Mouse (Mus musculus): ENCODE measurements at regions not wholly inside any gene's neighbourhood (a gene's known extent, or its start where the extent isn't known, plus 50 kb on each side); places are given as distances from the start of the nearest gene placed in this dataset.

- H3K27ac ChIP-seq: no peak overlapping the region
- no peaks in the 10 kb centered on the region for H3K4me1 ChIP-seq (replicated peaks)
- H3K9me3 ChIP-seq (replicated peaks): no peaks in the 10 kb centered on the region
- ATAC-seq (replicated peaks; ENCODE audit: insufficient number of reproducible peaks, insufficient read depth, low FRiP score, low read depth): no peak
- H3K27me3 ChIP-seq: no peaks in the 10 kb centered on the region
- WGBS: 57% methylated on average over 4 of the region's 4 CpGs
- H3K4me3 ChIP-seq: no peak overlapping the region
- no peak overlapping the region for H3K4me2 ChIP-seq
- no peaks in the 10 kb centered on the region for H3K36me3 ChIP-seq
- H3K9ac ChIP-seq: no peak overlapping the region
Measured at GRCm38 (mm10) chr4:12474981-12475568, 303.3 kb upstream of the Fam92a start.

DNA sequence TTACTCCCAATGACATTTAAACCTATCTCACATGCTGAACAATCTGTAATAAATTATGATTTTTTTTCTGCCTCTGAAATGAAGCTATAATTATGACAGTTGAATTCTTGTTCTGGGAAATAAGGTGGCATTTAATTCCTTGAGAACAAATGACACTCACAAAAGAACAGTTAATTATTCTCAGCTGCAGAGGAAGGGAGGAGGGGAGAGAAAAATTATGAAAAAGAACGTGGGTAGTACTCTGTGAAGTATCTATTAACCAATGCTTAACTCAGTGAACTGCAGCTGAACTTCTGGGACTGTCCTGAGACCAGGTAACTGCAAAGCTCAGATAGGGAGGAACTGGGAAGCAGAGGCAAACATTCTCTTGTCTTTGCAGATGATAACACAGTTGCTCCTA is 302.6 kb upstream of the Fam92a start:
- 50% methylated on average over 1 of the region's 1 CpGs for WGBS
- no peak for ATAC-seq (replicated peaks; ENCODE audit: insufficient number of reproducible peaks, insufficient read depth, low FRiP score, low read depth)
- no peak overlapping the region for H3K9ac ChIP-seq

GRCm38 (mm10) chr4:12461701-12462100 is 289.9 kb upstream of the Fam92a start:
- no peak overlapping the region for H3K9ac ChIP-seq
- 76% methylated on average over 2 of the region's 2 CpGs for WGBS
- no peaks in the 10 kb centered on the region for H3K9me3 ChIP-seq (replicated peaks)
- H3K4me3 ChIP-seq: no peak overlapping the region
- no peaks in the 10 kb centered on the region for H3K27me3 ChIP-seq
- no peak for ATAC-seq (replicated peaks; ENCODE audit: insufficient number of reproducible peaks, insufficient read depth, low FRiP score, low read depth)
- H3K36me3 ChIP-seq: no peaks in the 10 kb centered on the region
- no peak overlapping the region for H3K4me2 ChIP-seq
- peaks cover 3% of the 10 kb centered on the region for H3K4me1 ChIP-seq (replicated peaks)
- H3K27ac ChIP-seq: no peak overlapping the region

More for the DNA sequence above, 302.6 kb upstream of the Fam92a start:
- Histone ChIP-seq H3K4me1 (replicated peaks) (no peaks in the 10 kb centered on the region), H3K27me3 (no peaks in the 10 kb centered on the region), H3K9me3 (replicated peaks) (no peaks in the 10 kb centered on the region), H3K4me2 (no peak overlapping the region), H3K4me3 (no peak overlapping the region), H3K36me3 (no peaks in the 10 kb centered on the region), H3K27ac (no peak overlapping the region)

DNA sequence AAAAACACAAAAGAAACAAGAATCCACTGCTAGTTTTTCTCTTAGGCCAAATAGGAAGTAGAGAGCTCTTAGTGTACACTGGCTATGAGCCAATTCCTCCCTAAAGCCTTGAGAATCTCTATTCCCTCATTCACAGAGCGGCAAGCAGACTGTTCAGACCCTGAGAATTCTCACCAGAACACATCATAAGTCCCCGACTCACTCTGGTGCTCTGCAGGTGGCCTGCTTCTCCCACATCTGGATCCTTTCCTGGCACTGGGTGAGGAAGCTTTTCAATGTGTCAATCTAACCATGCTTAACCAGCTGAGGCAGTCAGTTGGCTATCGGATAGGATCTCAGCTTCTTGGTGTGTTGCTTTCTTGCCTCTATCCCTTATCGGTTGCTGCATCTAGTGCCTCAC is 289.4 kb upstream of the Fam92a start:
- no peaks in the 10 kb centered on the region for H3K36me3 ChIP-seq
- 39% methylated on average over 4 of the region's 4 CpGs for WGBS
- ATAC-seq (replicated peaks; ENCODE audit: insufficient number of reproducible peaks, insufficient read depth, low FRiP score, low read depth): no peak
- H3K4me1 ChIP-seq (replicated peaks): peaks cover 3% of the 10 kb centered on the region
- H3K4me2 ChIP-seq: no peak overlapping the region
- no peak overlapping the region for H3K27ac ChIP-seq
- H3K9ac ChIP-seq: no peak overlapping the region
- no peaks in the 10 kb centered on the region for H3K9me3 ChIP-seq (replicated peaks)
- no peak overlapping the region for H3K4me3 ChIP-seq
- H3K27me3 ChIP-seq: no peaks in the 10 kb centered on the region

DNA sequence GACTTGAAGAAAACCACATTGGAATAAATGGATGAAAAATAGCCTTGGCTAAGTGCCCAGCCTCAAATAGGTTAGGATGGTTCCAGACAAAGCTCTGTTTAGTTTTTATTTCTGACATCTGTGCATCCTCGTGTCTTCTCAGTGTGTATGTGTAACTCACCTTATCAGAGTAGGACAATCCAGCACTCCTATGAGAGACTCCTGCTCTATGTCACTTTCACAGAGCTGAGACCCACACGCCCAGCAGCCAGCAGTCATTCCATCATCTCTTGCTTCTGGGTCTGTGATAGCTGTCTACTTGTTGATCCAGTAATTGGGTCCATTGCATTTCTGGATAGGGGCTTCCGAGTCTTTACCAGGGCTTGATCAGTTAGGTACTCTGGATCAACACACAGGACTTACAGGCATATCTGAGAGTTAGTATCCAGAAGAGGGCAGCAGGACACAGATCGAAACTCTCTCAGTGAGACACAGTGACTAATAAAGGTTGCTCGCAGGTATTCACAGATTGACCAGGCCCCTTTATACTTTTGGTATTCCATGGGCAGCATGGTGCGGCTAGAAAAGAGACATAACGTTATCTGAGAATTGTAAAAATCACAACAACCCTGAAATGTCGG is 286.3 kb upstream of the Fam92a start:
- H3K36me3 ChIP-seq: no peaks in the 10 kb centered on the region
- no peaks in the 10 kb centered on the region for H3K27me3 ChIP-seq
- no peak overlapping the region for H3K9ac ChIP-seq
- H3K27ac ChIP-seq: no peak overlapping the region
- no peak overlapping the region for H3K4me2 ChIP-seq
- no peaks in the 10 kb centered on the region for H3K9me3 ChIP-seq (replicated peaks)
- H3K4me1 ChIP-seq (replicated peaks): peaks cover 3% of the 10 kb centered on the region
- ATAC-seq (replicated peaks; ENCODE audit: insufficient number of reproducible peaks, insufficient read depth, low FRiP score, low read depth): no peak
- 56% methylated on average over 8 of the region's 8 CpGs for WGBS
- no peak overlapping the region for H3K4me3 ChIP-seq

DNA sequence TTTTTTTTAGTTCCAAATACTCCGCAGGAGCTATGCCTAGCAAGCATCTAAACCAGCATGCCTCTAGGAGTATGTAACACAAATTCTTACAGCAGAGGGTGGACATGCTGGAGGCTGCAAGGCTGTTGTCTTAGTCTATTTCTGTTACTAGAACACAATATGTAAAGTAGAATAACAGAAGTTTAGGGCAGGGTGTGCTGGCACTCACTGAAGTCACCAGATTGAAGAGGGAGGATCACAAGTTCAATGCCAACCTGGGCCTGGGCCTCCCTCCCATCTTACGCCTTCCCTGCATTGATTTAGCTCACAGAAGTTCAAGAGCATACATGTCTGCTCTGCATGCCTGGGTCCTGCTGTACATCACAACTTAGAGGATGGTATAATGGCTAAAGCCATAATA is 280.3 kb upstream of the Fam92a start:
- H3K4me1 ChIP-seq (replicated peaks): no peaks in the 10 kb centered on the region
- 78% methylated on average over 2 of the region's 2 CpGs for WGBS

DNA sequence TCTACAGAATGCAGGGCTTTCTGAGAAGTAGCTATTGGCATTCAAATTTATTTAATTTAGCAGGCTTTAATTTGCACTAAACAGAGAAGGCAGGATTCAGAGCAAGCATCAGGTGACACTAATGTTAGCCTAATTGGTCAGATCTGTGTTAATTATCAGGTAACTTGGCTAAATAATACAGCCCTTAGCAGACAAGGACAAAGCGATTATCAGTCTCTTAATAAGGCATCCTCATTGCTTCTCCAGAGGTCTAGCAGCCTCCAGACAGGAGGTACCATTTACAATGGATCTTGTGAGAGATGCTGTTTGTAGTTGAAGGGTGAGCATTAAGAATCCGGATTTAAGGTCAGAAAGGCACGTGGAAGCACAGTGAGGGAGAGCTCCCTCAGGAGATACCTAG is 253.7 kb upstream of the Fam92a start:
- no peak for ATAC-seq (replicated peaks; ENCODE audit: insufficient number of reproducible peaks, insufficient read depth, low FRiP score, low read depth)
- no peak overlapping the region for H3K4me3 ChIP-seq
- no peaks in the 10 kb centered on the region for H3K9me3 ChIP-seq (replicated peaks)
- H3K4me1 ChIP-seq (replicated peaks): no peaks in the 10 kb centered on the region
- no peaks in the 10 kb centered on the region for H3K36me3 ChIP-seq
- no peak overlapping the region for H3K4me2 ChIP-seq
- no peak overlapping the region for H3K27ac ChIP-seq
- H3K27me3 ChIP-seq: no peaks in the 10 kb centered on the region
- H3K9ac ChIP-seq: no peak overlapping the region
- WGBS: 53% methylated on average over 3 of the region's 3 CpGs

More for the DNA sequence above, 280.3 kb upstream of the Fam92a start:
- Histone ChIP-seq H3K4me2 (no peak overlapping the region), H3K27ac (no peak overlapping the region), H3K9ac (no peak overlapping the region), H3K27me3 (no peaks in the 10 kb centered on the region), H3K4me3 (no peak overlapping the region), H3K36me3 (no peaks in the 10 kb centered on the region), H3K9me3 (replicated peaks) (no peaks in the 10 kb centered on the region)
- no peak for ATAC-seq (replicated peaks; ENCODE audit: insufficient number of reproducible peaks, insufficient read depth, low FRiP score, low read depth)

DNA sequence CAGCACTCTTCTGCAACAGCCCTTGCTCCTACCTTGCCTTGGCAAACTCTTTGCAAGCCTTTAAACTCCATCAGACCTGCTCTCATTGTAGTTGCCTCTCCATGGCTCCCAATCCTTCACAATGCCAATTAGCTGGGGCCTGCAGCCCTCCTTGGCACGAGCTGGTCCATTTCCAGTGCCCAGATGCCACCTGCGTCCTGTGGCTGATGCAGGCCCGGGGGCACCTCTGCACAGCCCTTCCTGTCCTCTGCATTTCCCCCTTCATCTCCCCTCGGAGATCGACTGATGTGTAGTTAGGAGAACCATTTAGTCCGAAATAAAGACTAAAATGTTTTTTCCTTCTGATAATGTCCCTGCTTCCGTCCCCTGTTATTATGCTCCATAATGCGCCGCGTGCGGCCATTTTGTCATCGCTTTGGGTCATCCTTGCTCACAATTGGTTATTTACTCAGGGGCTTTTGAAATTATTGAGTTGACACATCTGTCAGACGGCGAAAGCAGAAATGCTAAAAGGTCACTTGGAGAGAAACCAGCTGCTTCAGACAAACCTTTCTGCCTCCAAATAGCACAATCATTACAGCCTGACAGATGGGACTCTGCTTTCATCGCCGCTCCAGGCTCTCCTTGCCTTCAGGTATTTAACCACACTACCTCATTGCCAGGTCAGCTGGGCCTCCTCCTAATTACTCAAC is 250.0 kb upstream of the Fam92a start:
- no peaks in the 10 kb centered on the region; the same call in 1 of the 2 replicates for H3K4me1 ChIP-seq (replicated peaks)
- WGBS: 73% methylated on average over 16 of the region's 16 CpGs
- no peaks in the 10 kb centered on the region for H3K9me3 ChIP-seq (replicated peaks)
- no peaks in the 10 kb centered on the region for H3K36me3 ChIP-seq
- ATAC-seq (replicated peaks; ENCODE audit: insufficient number of reproducible peaks, insufficient read depth, low FRiP score, low read depth): no peak
- H3K9ac ChIP-seq: no peak overlapping the region
- H3K27ac ChIP-seq: no peak overlapping the region
- H3K27me3 ChIP-seq: no peaks in the 10 kb centered on the region
- no peak overlapping the region for H3K4me2 ChIP-seq
- no peak overlapping the region for H3K4me3 ChIP-seq

- 38% methylated on average over 3 of the region's 3 CpGs for WGBS
- no peak for ATAC-seq (replicated peaks; ENCODE audit: insufficient number of reproducible peaks, insufficient read depth, low FRiP score, low read depth)
Measured at GRCm38 (mm10) chr4:12418086-12418485, 246.3 kb upstream of the Fam92a start.

DNA sequence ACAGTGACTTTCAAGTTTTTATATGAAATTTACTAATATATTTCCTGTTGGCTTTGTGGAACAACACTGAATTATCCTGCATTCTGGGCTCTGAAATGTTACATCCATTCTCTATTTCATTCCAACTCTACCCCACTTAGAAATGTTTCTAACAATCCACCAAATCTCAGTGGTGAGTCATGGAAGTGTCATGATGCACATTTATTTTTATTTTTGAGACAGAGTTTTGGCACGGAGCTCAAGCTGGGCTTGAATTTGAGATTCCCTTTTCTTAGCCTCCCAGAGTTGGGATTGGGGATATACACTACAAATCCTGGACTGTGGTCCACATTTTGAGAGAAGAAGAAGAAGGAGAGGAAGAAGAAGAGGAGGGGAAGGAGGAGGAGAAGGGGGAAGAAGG is 223.5 kb upstream of the Fam92a start:
- Histone ChIP-seq H3K4me3 (no peak overlapping the region), H3K4me2 (no peak overlapping the region), H3K4me1 (replicated peaks) (no peaks in the 10 kb centered on the region), H3K36me3 (no peaks in the 10 kb centered on the region), H3K9ac (no peak overlapping the region), H3K9me3 (replicated peaks) (no peaks in the 10 kb centered on the region), H3K27me3 (no peaks in the 10 kb centered on the region), H3K27ac (no peak overlapping the region)
- WGBS: 70% methylated on average over 1 of the region's 1 CpGs
- ATAC-seq (replicated peaks; ENCODE audit: insufficient number of reproducible peaks, insufficient read depth, low FRiP score, low read depth): no peak

More at GRCm38 (mm10) chr4:12418086-12418485, 246.3 kb upstream of the Fam92a start:
- no peaks in the 10 kb centered on the region for H3K27me3 ChIP-seq
- H3K36me3 ChIP-seq: no peaks in the 10 kb centered on the region
- H3K4me3 ChIP-seq: no peak overlapping the region
- H3K9me3 ChIP-seq (replicated peaks): no peaks in the 10 kb centered on the region
- no peak overlapping the region for H3K27ac ChIP-seq
- H3K4me1 ChIP-seq (replicated peaks): no peaks in the 10 kb centered on the region; the same call in 1 of the 2 replicates
- H3K4me2 ChIP-seq: no peak overlapping the region
- H3K9ac ChIP-seq: no peak overlapping the region

DNA sequence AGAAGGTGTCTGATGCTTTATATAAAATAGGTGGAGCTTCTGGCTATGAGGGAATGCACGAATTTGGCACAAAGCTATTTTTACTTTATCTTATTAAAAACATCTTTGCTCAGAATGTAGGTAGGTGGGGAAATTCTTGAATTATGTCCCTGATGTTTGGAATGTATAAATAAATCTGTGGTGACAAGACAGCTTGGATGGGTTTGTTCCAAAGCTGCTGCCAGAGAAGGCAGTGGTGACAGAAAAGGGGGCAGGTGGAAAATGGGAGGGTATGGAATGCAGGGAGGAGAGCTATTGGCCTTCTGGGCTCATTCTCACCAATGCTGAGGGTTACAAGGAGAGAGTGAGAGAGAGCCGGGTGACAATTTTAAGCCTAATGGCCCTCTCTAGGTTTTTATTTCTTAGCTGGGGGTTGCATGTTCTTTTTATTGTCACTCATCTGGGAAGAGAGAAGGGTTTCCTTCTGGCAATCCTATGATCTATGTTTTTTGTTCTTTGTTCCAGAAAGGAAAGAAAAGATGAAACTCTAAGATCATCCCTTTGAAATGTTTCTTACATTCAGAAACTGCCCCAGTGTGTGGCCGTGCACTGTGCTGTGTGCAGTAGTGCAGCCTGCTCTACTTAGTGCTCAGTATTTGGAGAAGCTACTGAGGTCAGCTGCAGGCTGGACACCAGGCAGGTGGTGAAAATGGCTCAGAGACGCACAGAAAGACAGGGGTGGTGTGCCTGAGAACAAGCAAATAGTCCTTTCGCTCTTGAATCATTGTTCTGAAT is 205.2 kb upstream of the Fam92a start:
- no peak overlapping the region for H3K4me3 ChIP-seq
- no peak overlapping the region for H3K4me2 ChIP-seq
- H3K36me3 ChIP-seq: no peaks in the 10 kb centered on the region
- H3K9me3 ChIP-seq (replicated peaks): no peaks in the 10 kb centered on the region
- H3K4me1 ChIP-seq (replicated peaks): no peaks in the 10 kb centered on the region
- no peak overlapping the region for H3K9ac ChIP-seq
- H3K27me3 ChIP-seq: no peaks in the 10 kb centered on the region
- ATAC-seq (replicated peaks; ENCODE audit: insufficient number of reproducible peaks, insufficient read depth, low FRiP score, low read depth): no peak
- no peak overlapping the region for H3K27ac ChIP-seq
- WGBS: 78% methylated on average over 5 of the region's 5 CpGs
